Mouse (Mus musculus) adrenal gland, postnatal 10 days (tissue): ENCODE results near the gene Tiam1. TPM values are rescaled to one million over a fixed set of nuclear protein-coding genes. Genes with fewer than 3 reads are reported as not detected.

Experiments used
- DNase-seq: peaks from one replicate; pipeline ENCODE4 v3.0.0; 2021; ENCODE audit warnings: mixed read lengths
- total RNA-seq, 2 experiments: library from RNA; stranded (reverse); gene quantifications; 2 replicates each; pipeline ENCODE4 v1.2.3; 2021

The Tiam1 gene
- total RNA-seq, 2 experiments from 2014 or later = 47.3 to 50.3 TPM

GRCm38 (mm10) chr16:89876079-89876478 lies 267.5 kb downstream of the Tiam1 start:
- no peak for DNase-seq

- DNase-seq = no peak
Observed at GRCm38 (mm10) chr16:89874012-89874704, 269.4 kb downstream of the Tiam1 start.

GRCm38 (mm10) chr16:89872011-89872942 lies 271.3 kb downstream of the Tiam1 start:
- no peak for DNase-seq

GRCm38 (mm10) chr16:89871382-89871781 lies 272.2 kb downstream of the Tiam1 start:
- no peak for DNase-seq

GRCm38 (mm10) chr16:89870059-89870458 lies 273.5 kb downstream of the Tiam1 start:
- DNase-seq = no peak

DNA sequence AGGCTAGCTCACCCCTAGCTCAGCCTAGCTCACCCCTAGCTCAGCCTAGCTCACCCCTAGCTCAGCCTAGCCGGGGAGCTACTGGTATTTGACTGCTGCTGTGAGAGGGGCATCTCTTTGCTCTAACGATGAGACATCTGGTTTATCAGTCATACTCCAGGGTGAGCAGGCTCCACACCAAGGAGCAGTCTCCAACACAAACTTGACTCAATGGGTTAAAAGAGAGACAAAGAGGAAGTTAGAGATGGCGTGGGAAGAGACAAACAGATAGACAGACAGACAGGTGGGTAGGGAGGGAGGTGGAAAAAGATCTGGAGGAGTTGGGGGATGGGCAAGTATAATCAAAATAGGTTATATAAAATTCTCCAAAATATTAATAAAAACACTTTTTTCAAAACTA lies 275.1 kb downstream of the Tiam1 start:
- DNase-seq = no peak

GRCm38 (mm10) chr16:89867212-89867829 lies 276.2 kb downstream of the Tiam1 start:
- no peak for DNase-seq

GRCm38 (mm10) chr16:89865136-89865535 lies 278.4 kb downstream of the Tiam1 start:
- no peak for DNase-seq

DNA sequence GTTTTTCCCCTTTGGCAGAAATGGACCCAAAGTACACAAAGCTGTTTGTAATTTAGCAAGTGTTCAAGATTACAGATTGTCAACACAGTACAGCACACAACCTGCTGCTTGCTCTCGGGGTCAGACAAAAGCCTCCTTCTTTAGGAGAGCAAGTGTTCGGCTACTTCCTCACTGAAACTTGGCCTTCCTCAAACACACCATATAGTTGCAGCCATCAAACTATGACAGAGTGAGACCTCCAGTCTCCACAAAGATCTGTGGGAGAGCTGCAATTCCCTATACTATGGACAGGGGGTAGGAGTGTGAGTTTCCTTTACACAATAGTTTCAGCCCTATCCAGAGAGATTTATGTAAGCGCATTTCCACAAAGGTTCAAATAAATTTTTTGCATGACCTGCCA lies 278.9 kb downstream of the Tiam1 start:
- DNase-seq = no peak

DNA sequence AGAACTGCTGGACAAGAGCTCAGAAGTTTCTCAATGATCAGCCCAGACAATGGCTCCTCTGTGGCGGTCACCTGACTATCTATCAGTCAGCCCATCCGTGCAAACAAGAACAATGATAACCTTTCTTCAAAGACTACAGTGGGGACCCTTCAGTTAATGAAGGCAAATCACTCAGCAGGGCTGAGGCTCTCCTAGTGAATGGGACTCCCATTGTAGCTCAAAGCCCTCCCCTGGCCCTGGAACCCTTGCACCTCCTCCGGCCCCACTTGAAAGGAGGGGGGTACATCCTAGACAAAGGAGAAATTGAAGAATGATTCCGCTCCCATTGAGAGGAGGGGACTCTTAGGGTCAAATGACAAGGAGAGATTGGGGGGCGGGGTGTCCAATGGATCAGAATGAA lies 280.3 kb downstream of the Tiam1 start:
- no peak for DNase-seq

GRCm38 (mm10) chr16:89861531-89861930 lies 282.0 kb downstream of the Tiam1 start:
- no peak for DNase-seq

DNA sequence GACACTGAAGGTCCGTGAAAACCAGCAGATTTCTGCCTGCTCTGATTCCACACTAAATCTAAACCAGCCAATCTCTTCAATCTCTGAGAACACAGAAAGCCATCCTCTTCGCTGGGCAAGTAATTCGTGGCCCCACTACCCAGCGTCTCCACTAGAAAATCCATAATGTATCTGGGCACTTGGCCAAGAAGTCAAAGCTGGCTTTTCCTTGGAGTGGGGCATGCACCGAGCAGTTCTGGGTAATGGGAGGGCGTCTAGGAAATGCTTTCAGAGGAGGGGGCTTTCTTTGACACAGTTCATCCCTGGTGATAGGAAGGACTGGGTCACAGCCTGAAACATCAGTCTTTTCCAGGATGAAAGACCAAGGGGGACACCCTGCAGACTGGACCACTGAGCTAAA lies 282.9 kb downstream of the Tiam1 start:
- no peak for DNase-seq

- no peak for DNase-seq
Observed at GRCm38 (mm10) chr16:89857666-89858065, 285.9 kb downstream of the Tiam1 start.

DNA sequence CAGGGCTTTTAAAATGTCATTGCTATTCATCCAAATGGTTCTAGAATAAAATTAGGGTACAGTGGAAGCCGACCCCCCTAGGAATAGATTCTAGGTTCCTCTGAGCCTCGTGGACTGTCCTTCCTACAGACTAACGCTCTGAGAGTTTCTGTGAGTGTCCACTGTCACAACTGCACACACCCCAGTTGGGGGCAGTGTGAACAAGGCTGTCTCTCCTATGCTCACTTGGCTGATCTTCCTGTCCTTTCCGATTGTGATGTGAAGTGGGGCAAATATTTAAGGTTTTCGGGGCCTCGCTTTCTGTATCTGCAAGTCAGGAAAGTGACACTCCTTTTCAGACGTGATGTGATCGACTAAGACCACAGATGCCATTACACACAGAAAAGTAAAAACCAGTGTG lies 288.8 kb downstream of the Tiam1 start:
- no peak for DNase-seq

GRCm38 (mm10) chr16:89851333-89851732 lies 292.2 kb downstream of the Tiam1 start:
- no peak for DNase-seq

DNA sequence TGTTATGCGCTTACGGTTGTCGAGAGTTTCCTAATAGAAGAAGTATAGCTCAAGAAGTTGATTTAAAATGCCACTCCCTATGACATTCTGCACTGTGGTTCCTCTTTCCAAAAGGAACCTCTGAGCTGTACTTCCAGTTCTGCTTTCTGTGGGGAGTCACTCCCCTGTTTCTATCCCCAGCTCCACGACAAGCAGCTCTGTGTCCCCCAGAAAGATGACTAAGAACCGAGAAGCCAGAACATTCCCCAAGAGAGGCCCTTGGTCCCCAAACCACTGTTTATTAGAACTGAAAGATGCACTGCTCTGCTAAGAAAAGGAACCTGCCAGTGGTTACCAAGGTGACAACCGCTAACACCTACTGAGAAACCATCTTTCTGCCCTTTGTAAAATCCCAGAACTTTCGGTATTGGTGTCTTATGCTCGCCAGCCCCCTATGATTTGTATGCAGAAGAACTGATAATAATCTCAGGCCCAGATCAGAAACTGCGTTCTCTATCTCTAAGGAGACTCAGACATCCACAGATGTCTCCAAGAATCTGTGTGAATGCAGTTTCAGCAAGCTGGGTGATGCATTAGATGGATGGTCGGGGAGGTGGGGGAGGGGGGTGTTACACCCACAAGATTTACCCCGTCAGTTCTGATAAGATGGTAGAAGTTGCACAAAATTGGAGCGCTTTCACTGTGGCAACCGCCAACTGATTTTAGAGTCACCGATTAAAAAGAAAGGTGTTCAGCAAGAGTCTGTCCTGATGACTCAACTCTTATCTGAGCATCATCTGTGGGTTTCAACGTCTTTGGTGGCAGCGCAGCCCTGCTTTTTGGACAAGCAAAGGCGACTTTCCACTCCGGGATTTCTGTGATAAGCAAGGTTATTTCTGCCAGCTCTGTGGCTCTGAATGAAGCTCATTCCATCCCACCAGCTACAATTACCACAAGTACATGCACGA lies 294.6 kb downstream of the Tiam1 start:
- no peak for DNase-seq

DNA sequence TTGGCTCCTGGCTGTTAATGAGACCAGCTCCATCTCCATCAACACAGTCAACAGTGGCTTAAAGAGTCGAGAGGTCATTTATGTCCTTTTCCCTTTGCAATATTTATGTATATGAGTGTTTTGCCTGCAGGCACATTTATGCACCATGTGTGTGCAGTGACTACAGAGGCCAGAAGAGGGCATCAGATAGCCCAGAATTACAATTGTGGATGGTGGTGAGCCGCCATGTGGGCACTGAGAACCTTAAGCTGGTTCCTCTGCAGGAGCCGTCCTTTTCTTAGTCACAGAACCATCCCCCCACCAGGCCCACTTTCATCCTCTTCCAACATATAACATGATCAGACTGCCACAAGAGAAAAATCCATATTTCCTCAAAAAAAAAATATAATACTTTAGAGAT lies 295.4 kb downstream of the Tiam1 start:
- DNase-seq = no peak

DNA sequence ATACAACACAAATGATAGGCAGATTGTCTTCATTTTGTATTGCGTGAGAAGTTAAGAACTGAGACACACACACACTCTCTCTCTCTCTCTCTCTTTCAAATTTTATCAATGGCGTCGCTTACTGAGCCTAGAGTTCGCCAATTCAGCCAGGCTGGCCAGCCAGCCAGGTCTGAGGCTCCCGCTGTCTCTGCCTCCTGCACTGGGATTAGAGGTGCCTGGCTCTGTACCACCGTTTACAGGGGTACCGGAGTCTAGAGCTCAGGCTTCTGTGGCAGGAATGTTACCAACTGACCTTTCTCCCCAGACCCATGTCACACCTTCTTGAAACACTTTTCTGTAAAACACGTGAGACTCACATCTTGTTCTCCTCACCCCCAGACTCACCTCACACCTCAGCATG lies 298.1 kb downstream of the Tiam1 start:
- no peak for DNase-seq

DNA sequence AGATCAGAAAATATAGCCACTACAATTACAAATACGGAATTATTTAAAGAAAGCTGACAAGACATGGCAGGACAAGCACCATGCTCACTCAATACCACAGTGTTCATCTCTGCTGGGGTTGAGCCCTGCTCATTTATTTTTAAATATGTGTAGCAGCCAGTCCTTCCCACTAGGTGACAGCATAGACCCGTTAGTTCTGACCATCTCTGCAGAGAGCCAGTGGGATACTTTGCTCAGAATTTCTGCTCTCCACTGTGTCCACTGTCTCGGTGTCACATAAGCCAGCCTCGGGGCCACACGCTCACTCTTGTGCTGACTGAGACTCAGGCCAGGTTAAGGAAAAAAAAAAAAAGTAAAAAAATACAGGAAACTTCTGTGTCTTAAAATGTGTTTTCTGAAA lies 299.0 kb downstream of the Tiam1 start:
- DNase-seq = peak; percentile 69

DNA sequence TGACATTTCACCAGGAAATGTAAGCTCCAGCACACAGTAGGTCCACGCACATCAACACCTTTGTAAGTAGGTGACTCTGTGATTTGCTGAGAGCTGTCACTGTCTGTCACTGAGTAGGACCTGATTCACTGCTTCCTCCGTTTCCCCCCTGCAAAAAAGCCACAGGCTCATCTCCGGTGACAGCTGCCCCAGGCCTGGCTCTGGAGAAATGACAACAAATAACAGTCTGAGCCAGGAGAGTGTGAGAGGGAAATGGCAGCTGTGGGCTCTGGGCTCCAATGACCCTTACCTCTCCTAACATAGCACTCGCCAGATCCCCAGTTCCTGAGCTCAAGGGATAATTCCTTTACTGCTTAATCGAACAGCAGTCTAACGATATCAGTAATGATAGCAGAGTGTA lies 301.7 kb downstream of the Tiam1 start:
- DNase-seq = no peak

DNA sequence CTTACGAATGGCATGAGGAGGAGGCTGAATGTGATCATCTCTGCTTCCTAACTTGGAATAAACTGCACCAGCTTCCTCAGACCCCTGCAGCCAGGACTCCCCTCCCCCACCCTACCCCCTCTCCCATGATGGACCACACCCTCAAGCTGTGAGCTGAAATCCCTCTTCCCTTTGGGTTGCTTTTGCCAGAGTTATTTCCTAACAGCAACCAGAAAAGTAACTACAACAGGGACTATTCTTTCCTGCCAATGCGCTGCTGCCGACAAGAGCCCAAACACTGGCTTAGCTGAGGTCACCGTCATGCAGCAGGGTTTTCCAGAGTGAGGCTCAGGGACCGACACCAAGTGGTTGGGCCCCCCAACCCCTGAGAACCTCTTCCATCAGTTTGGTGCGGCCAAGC lies 303.2 kb downstream of the Tiam1 start:
- DNase-seq = no peak

GRCm38 (mm10) chr16:89839829-89840228 lies 303.7 kb downstream of the Tiam1 start:
- no peak for DNase-seq
